Mouse (Mus musculus) intestine, postnatal 0 days (tissue): Measurements from ENCODE around the gene Gm11034. TPM values are rescaled to one million over a fixed set of nuclear protein-coding genes. Genes with fewer than 3 reads are reported as not detected.

Experiments used
- ATAC-seq: fragments of 200-750 bp; cut with Nextera tagmentation; 2 replicates; pipeline ENCODE4 v1.8.0; 2017; ENCODE audit warnings: mild to moderate bottlenecking, moderate TSS enrichment, moderate library complexity
- H3K27ac ChIP-seq: fragments of 300-500 bp; sonication (generic); 2 replicates; pipeline ENCODE4 v1.5.1; 2014; ENCODE audit warnings: mild to moderate bottlenecking, low read depth, low read length, moderate library complexity
- H3K27me3 ChIP-seq: fragments of 300-500 bp; sonication (generic); replicated peaks from 2 replicates; pipeline ENCODE4 v1.6.1; 2014; ENCODE audit warnings: low read length, mixed read lengths; ENCODE audit not compliant: control insufficient read depth, insufficient read depth
- H3K36me3 ChIP-seq: fragments of 300-500 bp; sonication (generic); 2 replicates; pipeline ENCODE4 v1.6.1; 2014; ENCODE audit warnings: mild to moderate bottlenecking, moderate library complexity; ENCODE audit not compliant: control insufficient read depth, insufficient read depth
- H3K4me1 ChIP-seq: fragments of 300-500 bp; sonication (generic); replicated peaks from 2 replicates; pipeline ENCODE4 v1.6.1; 2014; ENCODE audit warnings: antibody characterized with exemption, low read length, mixed read lengths; ENCODE audit not compliant: control insufficient read depth, insufficient read depth
- H3K4me2 ChIP-seq: fragments of 300-500 bp; sonication (generic); replicated peaks from 2 replicates; pipeline ENCODE4 v1.6.1; 2014; ENCODE audit warnings: low read depth, mild to moderate bottlenecking, moderate library complexity
- H3K4me3 ChIP-seq: fragments of 300-500 bp; sonication (generic); 2 replicates; pipeline ENCODE4 v1.5.1; 2014; ENCODE audit warnings: low read depth, low read length
- H3K9ac ChIP-seq: fragments of 300-500 bp; sonication (generic); 2 replicates; pipeline ENCODE4 v1.6.1; 2014; ENCODE audit warnings: mild to moderate bottlenecking, low read depth, low read length
- H3K9me3 ChIP-seq: fragments of 300-500 bp; sonication (generic); 2 replicates; pipeline ENCODE4 v1.6.1; 2016; ENCODE audit warnings: mixed run types; ENCODE audit not compliant: control insufficient read depth
- CTCF ChIP-seq: sonication (generic); IDR thresholded peaks from 2 replicates; pipeline ENCODE4 v1.5.1; 2016; ENCODE audit warnings: low read depth, mild to moderate bottlenecking, control low read depth, antibody characterized with exemption, moderate library complexity
- WGBS: fragments of 180-500 bp; shearing (Covaris S2); extraction: QIAGEN DNeasy Blood & Tissue Kit; methylation state at CpG from one replicate; pipeline ENCODE4 v1.1.7; 2014; 5-methylcytosine and 5-hydroxymethylcytosine counted together
- polyA plus RNA-seq: library from polyadenylated mRNA; unstranded; fragments of >200 nt; fragmentation: Nextera tagmentation; extraction: Ambion mirVana; gene quantifications from 2 replicates; pipeline ENCODE4 v1.2.1, GENCODE M21; 2015

Gene Gm11034
- polyA plus RNA-seq, 1 experiment from 2014 or later: not detected

DNA sequence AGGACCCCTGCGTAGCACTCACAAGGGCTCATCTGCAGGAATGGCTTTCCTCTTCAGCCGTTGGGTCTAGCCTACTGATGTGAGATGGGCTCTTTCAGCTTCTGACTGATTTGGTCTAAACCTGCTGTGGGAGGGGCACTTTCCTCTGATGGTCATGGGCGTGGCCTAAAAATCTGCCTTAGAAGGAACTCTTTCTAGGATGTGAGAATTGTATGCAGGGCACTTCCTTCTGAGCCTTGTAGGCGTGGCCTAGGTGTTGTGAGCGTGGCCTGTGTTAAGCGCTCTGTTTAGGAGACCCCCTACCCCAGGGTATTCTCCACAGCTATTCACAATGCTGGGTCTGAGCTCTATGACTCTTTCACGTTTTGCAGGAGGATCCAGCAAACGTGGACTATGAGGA is 15.4 kb downstream of the Gm11034 start:
- Histone ChIP-seq H3K9me3 (peaks cover 7% of the 10 kb centered on the region; the same call in 1 of the 2 replicates), H3K4me3 (no peak overlapping the region), H3K9ac (no peak overlapping the region), H3K4me2 (no peak overlapping the region), H3K36me3 (peaks cover 5% of the 10 kb centered on the region; the same call in 1 of the 2 replicates), H3K4me1 (no peaks in the 10 kb centered on the region), H3K27me3 (no peaks in the 10 kb centered on the region), H3K27ac (no peak overlapping the region)
- ATAC-seq: no peak; the same call in 1 of the 2 replicates
- WGBS: 60% methylated on average over 8 of the region's 8 CpGs
- no peak for TF ChIP-seq CTCF

DNA sequence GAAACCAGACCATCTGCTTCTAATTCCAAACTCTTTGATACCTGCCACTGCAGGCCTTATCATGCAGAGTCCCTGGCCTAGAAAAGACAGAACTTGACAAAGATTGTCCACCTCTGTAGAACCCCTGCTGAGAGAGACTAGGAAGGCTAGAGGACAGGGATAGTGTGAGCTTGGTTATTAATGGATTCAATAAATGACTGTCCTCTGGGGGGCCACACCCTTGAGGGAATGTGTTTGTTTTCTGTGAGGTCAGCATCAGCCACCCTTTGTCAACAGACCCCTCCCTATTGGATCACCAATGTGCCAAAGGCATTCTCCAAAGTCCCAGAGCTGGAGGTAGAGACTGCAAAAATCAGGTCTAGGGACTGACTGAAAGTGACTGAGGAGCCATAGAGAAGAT is 21.4 kb downstream of the Gm11034 start:
- no peak for ATAC-seq
- Histone ChIP-seq H3K4me1 (no peaks in the 10 kb centered on the region), H3K27me3 (no peaks in the 10 kb centered on the region), H3K4me2 (no peak overlapping the region), H3K4me3 (no peak overlapping the region), H3K36me3 (no peaks in the 10 kb centered on the region), H3K27ac (no peak overlapping the region), H3K9ac (no peak overlapping the region), H3K9me3 (no peaks in the 10 kb centered on the region)
- no peak for TF ChIP-seq CTCF

DNA sequence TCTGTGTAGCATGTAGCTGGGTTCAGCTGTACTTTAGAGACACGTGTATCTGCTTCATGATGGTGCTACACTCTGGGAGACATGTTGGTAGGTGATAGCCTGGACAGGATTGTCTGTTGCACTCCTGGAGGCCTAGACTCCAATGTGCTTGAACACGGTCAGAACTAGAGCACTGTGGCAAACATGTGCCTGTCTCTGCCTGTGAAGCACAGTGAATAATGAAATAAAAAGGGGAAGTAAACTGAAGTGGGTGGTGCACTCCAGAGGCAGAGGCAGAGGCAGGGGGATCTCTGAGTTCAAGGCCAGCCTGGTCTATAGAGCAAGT is 23.3 kb downstream of the Gm11034 start:
- Histone ChIP-seq H3K4me3 (peak overlapping the region; percentile 31; the same call in 1 of the 2 replicates), H3K27ac (peak overlapping the region; percentile 76), H3K9ac (peak overlapping the region; percentile 28; the same call in 1 of the 2 replicates), H3K4me1 (no peaks in the 10 kb centered on the region), H3K4me2 (peak overlapping the region; percentile 59), H3K27me3 (no peaks in the 10 kb centered on the region), H3K9me3 (no peaks in the 10 kb centered on the region), H3K36me3 (no peaks in the 10 kb centered on the region)
- WGBS: 53% methylated on average over 2 of the region's 2 CpGs
- no peak for TF ChIP-seq CTCF
- ATAC-seq: 0 out of 2 replicates have a peak, but pooled peaks have one; percentile 9

DNA sequence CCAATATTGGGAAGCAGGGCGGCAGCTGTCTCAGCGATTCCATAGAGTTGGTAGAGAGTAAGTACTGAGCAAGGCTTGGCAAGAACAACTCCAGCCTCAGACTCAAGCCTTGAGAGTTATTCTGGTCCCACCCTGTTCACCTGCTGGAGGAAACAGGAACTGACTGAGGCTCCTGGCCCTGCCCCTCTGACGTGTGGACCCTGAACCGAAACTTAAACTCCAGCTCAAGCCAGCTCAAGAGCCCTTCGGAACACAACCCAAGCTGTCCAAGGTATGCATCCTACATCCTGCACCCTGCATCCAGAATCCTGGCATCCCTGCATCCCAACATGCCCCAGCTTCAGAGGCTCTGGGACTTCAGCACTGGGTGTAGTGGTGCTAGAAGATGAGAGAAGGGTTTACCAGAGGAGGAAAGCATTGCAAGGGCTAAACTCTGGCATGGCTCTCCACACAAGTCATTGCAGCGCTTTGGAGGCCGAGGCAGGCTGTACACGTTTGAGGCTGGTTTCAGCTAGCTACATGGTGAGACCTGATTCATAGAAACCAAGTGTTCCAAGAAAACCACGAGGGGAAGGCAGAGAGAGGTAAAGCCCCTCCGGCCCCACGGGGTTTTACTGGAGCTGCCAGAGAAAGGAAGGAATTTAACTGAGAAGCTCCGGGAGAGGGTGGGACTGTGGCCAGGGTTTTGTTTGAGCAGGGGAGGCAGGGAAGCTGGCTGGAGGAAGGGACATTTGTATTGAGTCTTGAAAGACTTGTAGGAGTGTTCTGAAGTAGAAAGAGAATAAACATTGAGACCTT is 23.8 kb downstream of the Gm11034 start, which contains the start of gene Hsh2d:
Hsh2d (plus strand) TSS at position 222 of the 798 bp plus-strand sequence.
- H3K27ac ChIP-seq: peak within 1 kb of the TSS; percentile 76
- peak within 1 kb of the TSS; percentile 31 for H3K4me3 ChIP-seq

DNA sequence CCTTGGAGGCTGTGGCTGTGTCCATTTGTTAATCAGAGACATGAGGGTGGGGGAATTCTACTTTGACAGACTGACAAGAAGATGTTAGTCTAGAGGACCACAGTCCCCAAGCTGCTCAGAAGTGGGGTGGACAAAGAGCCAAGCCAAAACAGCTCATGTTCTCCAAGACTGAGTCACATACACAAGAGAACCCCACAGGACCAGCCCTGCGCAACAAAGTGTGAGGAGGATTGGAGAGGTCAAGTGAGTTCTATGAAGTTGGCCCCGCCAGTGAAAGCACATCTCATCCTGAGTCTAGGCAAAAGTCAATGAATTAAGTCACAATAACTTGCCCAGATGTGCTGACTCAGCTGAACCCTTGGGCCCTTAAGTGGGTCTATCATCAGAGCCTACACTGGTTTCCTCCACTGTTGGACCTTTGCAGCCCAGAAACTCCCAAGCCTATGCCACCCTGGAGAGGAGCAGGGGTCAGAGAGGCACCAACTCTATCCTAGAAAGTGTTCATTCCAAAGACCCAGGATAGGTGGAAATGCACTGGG is 25.6 kb downstream of the Gm11034 start:
- no peak overlapping the region for H3K27ac ChIP-seq
- no peak overlapping the region for H3K9ac ChIP-seq
- no peaks in the 10 kb centered on the region for H3K9me3 ChIP-seq
- no peaks in the 10 kb centered on the region; the same call in 1 of the 2 replicates for H3K4me1 ChIP-seq
- H3K4me3 ChIP-seq: no peak overlapping the region
- 90% methylated on average over 2 of the region's 2 CpGs for WGBS
- no peak for ATAC-seq
- TF ChIP-seq CTCF: no peak
- no peaks in the 10 kb centered on the region for H3K27me3 ChIP-seq
- H3K4me2 ChIP-seq: no peak overlapping the region
- H3K36me3 ChIP-seq: no peaks in the 10 kb centered on the region

More for the DNA sequence above, 23.8 kb downstream of the Gm11034 start, which contains the start of gene Hsh2d:
- Histone ChIP-seq H3K4me2 (peak within 1 kb of the TSS; percentile 59), H3K9me3 (no peaks in the 10 kb centered on the region), H3K36me3 (no peaks in the 10 kb centered on the region), H3K9ac (peak within 1 kb of the TSS; percentile 28; the same call in 1 of the 2 replicates), H3K27me3 (no peaks in the 10 kb centered on the region), H3K4me1 (no peaks in the 10 kb centered on the region)
- peak; percentile 70 for TF ChIP-seq CTCF
- ATAC-seq: peak; percentile 84
- 45% methylated on average over 12 of the region's 12 CpGs for WGBS

DNA sequence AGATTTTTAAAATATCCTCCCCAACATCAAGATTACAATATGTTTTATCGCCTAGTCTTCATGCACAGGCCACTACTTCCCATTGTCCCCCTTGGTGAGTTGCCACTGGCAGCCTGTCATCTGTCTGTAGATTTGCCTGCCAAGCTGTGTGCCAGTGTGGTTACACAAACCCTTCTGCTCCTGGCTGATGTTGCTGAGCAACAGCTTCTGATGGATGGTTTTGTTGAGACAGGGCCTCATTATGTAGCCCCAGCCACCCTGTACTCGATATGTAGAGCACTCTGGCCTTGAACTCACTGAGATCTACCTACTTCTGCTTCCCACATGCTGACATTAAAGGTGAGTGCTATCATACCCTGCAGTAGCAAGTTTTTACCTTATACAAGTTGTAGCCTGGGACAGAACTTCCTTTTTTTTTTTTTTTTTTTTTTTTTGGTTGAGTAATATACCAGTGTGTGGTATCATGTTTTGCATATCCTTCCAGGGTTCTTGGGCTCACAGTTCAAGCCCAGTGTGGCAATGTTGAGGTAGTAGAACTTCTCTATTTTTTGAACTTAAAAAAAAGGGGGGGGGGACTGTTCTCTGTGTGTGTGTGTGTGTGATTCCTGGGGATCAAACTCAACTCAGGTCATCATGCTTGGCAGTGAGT is 29.8 kb downstream of the Gm11034 start:
- Histone ChIP-seq H3K9ac (no peak overlapping the region), H3K4me3 (no peak overlapping the region), H3K4me1 (no peaks in the 10 kb centered on the region; the same call in 1 of the 2 replicates), H3K36me3 (peaks cover 33% of the 10 kb centered on the region), H3K27me3 (no peaks in the 10 kb centered on the region), H3K4me2 (no peak overlapping the region), H3K9me3 (no peaks in the 10 kb centered on the region), H3K27ac (no peak overlapping the region)
- 78% methylated on average over 2 of the region's 2 CpGs for WGBS
- no peak for TF ChIP-seq CTCF
- no peak for ATAC-seq
